Mouse (Mus musculus): ENCODE data around the gene Sik3.

DNA sequence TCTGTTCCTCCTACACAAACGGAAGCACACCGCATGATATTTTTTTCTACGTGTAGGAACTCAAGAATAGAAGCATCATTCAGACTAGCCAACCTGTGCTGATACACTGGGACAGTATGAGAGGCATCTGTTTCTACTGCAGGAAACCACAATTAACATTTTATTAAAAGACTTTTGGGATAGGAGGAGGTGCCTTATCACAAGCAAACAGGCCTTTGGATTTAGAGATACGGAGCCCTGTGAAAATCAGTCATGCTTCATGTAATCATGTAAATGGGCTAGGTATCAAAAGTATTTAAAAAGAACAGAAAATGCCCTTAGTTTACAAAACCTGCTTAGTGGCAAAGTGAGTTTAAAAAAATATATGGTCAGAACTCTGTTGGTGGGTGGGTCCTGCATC lies 136.1 kb downstream of the Sik3 start:
- no peak for TF ChIP-seq POLR2A (IDR thresholded peaks at IDR 0.05; ENCODE audit: extremely low read depth, insufficient read depth, low read length)
- no peak for TF ChIP-seq CTCF (IDR thresholded peaks at IDR 0.05; ENCODE audit: low read depth, low read length)
